Mouse (Mus musculus) gastrocnemius, postnatal 14 days (tissue): ENCODE results near the gene Galntl5. TPM values are rescaled to one million over a fixed set of nuclear protein-coding genes. Genes with fewer than 3 reads are reported as not detected.

Source experiments
- microRNA-seq, 2 experiments: library from miRNA; unstranded; fragments of <30 nt; microRNA quantifications; one replicate each; pipeline ENCODE4 v1.2.0; 2021
- total RNA-seq, 2 experiments: library from RNA; stranded (reverse); gene quantifications; 2 replicates each; pipeline ENCODE4 v1.2.3; 2021

Galntl5 gene
- total RNA-seq, 2 experiments from 2014 or later = not detected

Small RNA genes within 50 kb of the gene (microRNA-seq; reads per million reads assigned to microRNA genes)
- 0 reads per million in 2 experiments for gene Gm26051

Other genes with a start within 250 kb of the Galntl5 start
- 10 to 100 TPM; 13.1 to 15.1 TPM for gene Prkag2, start 80.8 kb upstream of the Galntl5 start, total RNA-seq
- gene Galnt11, start 40.4 kb downstream of the Galntl5 start, total RNA-seq = 10 to 100 TPM; 14.4 to 14.5 TPM
- not detected for gene E130116L18Rik, start 41.7 kb downstream of the Galntl5 start, total RNA-seq